Mouse (Mus musculus) adrenal gland, postnatal 36 days (tissue): ENCODE data around the gene Nfic. TPM values are rescaled to one million over a fixed set of nuclear protein-coding genes. Genes with fewer than 3 reads are reported as not detected.
"Not testable (repeated sequence)": the region's sequence is repeated elsewhere in the genome, so short reads cannot be mapped to it uniquely, and the experiment has no call there.

Experiments used
- DNase-seq, 2 experiments: peaks; one replicate each; pipeline ENCODE4 v3.0.0; 2021; ENCODE audit warnings: mixed read lengths in 1 of 2
- total RNA-seq, 2 experiments: library from RNA; stranded (reverse); gene quantifications; 2 replicates each; pipeline ENCODE4 v1.2.3; 2021

The Nfic gene
- total RNA-seq, 2 experiments from 2014 or later: 93.2 to 114 TPM

GRCm38 (mm10) chr10:81460471-81460870 lies 5.0 kb upstream of the Nfic start:
- DNase-seq: no peak

- no peak for DNase-seq
Observed at GRCm38 (mm10) chr10:81459399-81459798, 4.0 kb upstream of the Nfic start.

- DNase-seq: no peak
Observed at GRCm38 (mm10) chr10:81458267-81458666, 2.8 kb upstream of the Nfic start.

GRCm38 (mm10) chr10:81457624-81458023 lies 2.2 kb upstream of the Nfic start:
- no peak for DNase-seq

- DNase-seq: no peak
Observed at GRCm38 (mm10) chr10:81456983-81457563, 1.6 kb upstream of the Nfic start.

GRCm38 (mm10) chr10:81454106-81454505 lies 1.3 kb downstream of the Nfic start:
- DNase-seq: no peak

- peak; percentile 28 to 37 for DNase-seq
Observed at GRCm38 (mm10) chr10:81452947-81453288, 2.5 kb downstream of the Nfic start.

- no peak for DNase-seq
Observed at GRCm38 (mm10) chr10:81452237-81452946, 3.0 kb downstream of the Nfic start.

GRCm38 (mm10) chr10:81451365-81451745 lies 4.1 kb downstream of the Nfic start:
- no peak for DNase-seq

- no peak for DNase-seq
Observed at GRCm38 (mm10) chr10:81450641-81451364, 4.6 kb downstream of the Nfic start.

GRCm38 (mm10) chr10:81450140-81450539 lies 5.3 kb downstream of the Nfic start:
- peak; percentile 81 to 87 for DNase-seq

GRCm38 (mm10) chr10:81445516-81445915 lies 9.9 kb downstream of the Nfic start:
- not testable (repeated sequence) for DNase-seq

GRCm38 (mm10) chr10:81441019-81441418 lies 14.4 kb downstream of the Nfic start:
- DNase-seq: no peak

GRCm38 (mm10) chr10:81435436-81435835 lies 20.0 kb downstream of the Nfic start:
- peak; percentile 86 to 89 for DNase-seq

GRCm38 (mm10) chr10:81434361-81435263 lies 20.8 kb downstream of the Nfic start:
- no peak for DNase-seq

GRCm38 (mm10) chr10:81433541-81434289 lies 21.7 kb downstream of the Nfic start:
- no peak for DNase-seq

- peak; percentile 93 to 94 for DNase-seq
Observed at GRCm38 (mm10) chr10:81432868-81433262, 22.6 kb downstream of the Nfic start.

GRCm38 (mm10) chr10:81432169-81432867 lies 23.1 kb downstream of the Nfic start:
- DNase-seq: no peak

- no peak for DNase-seq
Observed at GRCm38 (mm10) chr10:81431526-81432168, 23.8 kb downstream of the Nfic start.

GRCm38 (mm10) chr10:81430831-81431525 lies 24.5 kb downstream of the Nfic start:
- DNase-seq: peak in 1 of 2 experiments; percentile 60
